Mouse (Mus musculus) liver, embryonic 11.5 days (tissue): Measurements from ENCODE around the gene Ddx24. TPM values are rescaled to one million over a fixed set of nuclear protein-coding genes. Genes with fewer than 3 reads are reported as not detected.

ENCODE experiments used
- ATAC-seq: fragments of 200-750 bp; cut with Nextera tagmentation; replicated peaks from 2 replicates; pipeline ENCODE4 v1.8.0; 2017; ENCODE audit warnings: moderate number of reproducible peaks, mild to moderate bottlenecking, moderate TSS enrichment, moderate library complexity; ENCODE audit not compliant: low FRiP score
- DNase-seq: peaks from one replicate; pipeline ENCODE4 v3.0.0-alpha.2; 2017; ENCODE audit warnings: low spot score
- H3K27ac ChIP-seq: fragments of 300-500 bp; sonication (generic); 2 replicates; pipeline ENCODE4 v1.5.1; 2014; ENCODE audit warnings: mild to moderate bottlenecking, low read depth, low read length, control low read depth
- H3K27me3 ChIP-seq: fragments of 300-500 bp; sonication (generic); replicated peaks from 2 replicates; pipeline ENCODE4 v1.6.1; 2014; ENCODE audit warnings: low read length, mixed read lengths; ENCODE audit not compliant: control insufficient read depth, insufficient read depth
- H3K36me3 ChIP-seq: fragments of 300-500 bp; sonication (generic); 2 replicates; pipeline ENCODE4 v1.6.1; 2014; ENCODE audit warnings: mild to moderate bottlenecking, low read length, moderate library complexity, mixed read lengths; ENCODE audit not compliant: control insufficient read depth, insufficient read depth
- H3K4me1 ChIP-seq: fragments of 300-500 bp; sonication (generic); replicated peaks from 2 replicates; pipeline ENCODE4 v1.6.1; 2014; ENCODE audit warnings: low read length, mixed read lengths; ENCODE audit not compliant: control insufficient read depth, insufficient read depth
- H3K4me2 ChIP-seq: fragments of 300-500 bp; sonication (generic); 2 replicates; pipeline ENCODE4 v1.6.1; 2014; ENCODE audit warnings: mild to moderate bottlenecking, control low read depth, moderate library complexity
- H3K4me3 ChIP-seq: fragments of 300-500 bp; sonication (generic); 2 replicates; pipeline ENCODE4 v1.5.1; 2014; ENCODE audit warnings: low read depth, low read length, control low read depth
- H3K9ac ChIP-seq: fragments of 300-500 bp; sonication (generic); 2 replicates; pipeline ENCODE4 v1.6.1; 2014; ENCODE audit warnings: low read depth, low read length, control low read depth
- H3K9me3 ChIP-seq: fragments of 300-500 bp; sonication (generic); 2 replicates; pipeline ENCODE4 v1.6.1; 2016; ENCODE audit warnings: low read length, inconsistent platforms, mixed read lengths; ENCODE audit not compliant: control insufficient read depth
- WGBS: fragments of 180-500 bp; shearing (Covaris S2); extraction: QIAGEN DNeasy Blood & Tissue Kit; methylation state at CpG from one replicate; pipeline ENCODE4 v1.1.7; 2014; 5-methylcytosine and 5-hydroxymethylcytosine counted together
- polyA plus RNA-seq: library from polyadenylated mRNA; unstranded; fragments of >200 nt; fragmentation: Nextera tagmentation; extraction: Ambion mirVana; gene quantifications from 2 replicates; pipeline ENCODE4 v1.2.1, GENCODE M21; 2014

Ddx24 gene
- polyA plus RNA-seq, 1 experiment from 2014 or later = 97.0 TPM

- ATAC-seq (no peak), DNase-seq (no peak)
- no peak overlapping the region for H3K4me3 ChIP-seq
- no peak overlapping the region for H3K9ac ChIP-seq
- H3K27me3 ChIP-seq = 0 out of 2 replicates have a peak, but pooled peaks cover 2% of the 10 kb centered on the region
- peaks cover 6% of the 10 kb centered on the region for H3K4me1 ChIP-seq
- 67% methylated on average over 2 of the region's 2 CpGs for WGBS
- no peaks in the 10 kb centered on the region for H3K9me3 ChIP-seq
- H3K27ac ChIP-seq = no peak overlapping the region
- H3K36me3 ChIP-seq = no peaks in the 10 kb centered on the region
- H3K4me2 ChIP-seq = no peak overlapping the region
Measured at GRCm38 (mm10) chr12:103367171-103367570, 58.5 kb downstream of the Ddx24 start.

DNA sequence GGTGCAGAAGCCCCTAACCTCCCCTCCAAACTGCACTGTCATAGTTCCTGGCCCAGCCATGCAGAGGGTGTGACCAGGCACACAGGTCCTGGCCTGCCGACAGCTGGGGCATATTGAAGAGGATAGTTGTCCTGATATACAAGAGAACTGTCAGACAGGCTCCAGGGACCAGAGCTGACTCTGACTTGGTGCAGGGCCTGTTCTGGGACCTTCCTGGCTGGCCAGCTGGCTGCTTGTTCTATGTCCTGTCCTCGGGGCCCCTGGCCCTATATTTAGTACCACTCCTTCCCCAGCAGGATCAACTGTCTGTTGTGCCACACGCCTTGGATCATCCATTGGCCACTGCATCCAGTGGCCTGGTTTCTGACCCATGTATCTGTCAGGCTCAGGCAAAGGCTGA lies 63.3 kb downstream of the Ddx24 start:
- no peak overlapping the region for H3K4me2 ChIP-seq
- H3K9me3 ChIP-seq = no peaks in the 10 kb centered on the region
- ATAC-seq = no peak
- H3K27me3 ChIP-seq = no peaks in the 10 kb centered on the region
- no peak overlapping the region for H3K9ac ChIP-seq
- no peak overlapping the region for H3K4me3 ChIP-seq
- WGBS = 70% methylated on average over 3 of the region's 3 CpGs
- DNase-seq = no peak
- no peaks in the 10 kb centered on the region for H3K36me3 ChIP-seq
- H3K27ac ChIP-seq = no peak overlapping the region
- H3K4me1 ChIP-seq = no peaks in the 10 kb centered on the region

- H3K4me2 ChIP-seq = no peak overlapping the region
- H3K27ac ChIP-seq = no peak overlapping the region
- no peak for ATAC-seq
- no peaks in the 10 kb centered on the region for H3K36me3 ChIP-seq
- H3K27me3 ChIP-seq = no peaks in the 10 kb centered on the region
- 87% methylated on average over 17 of the region's 17 CpGs for WGBS
- no peak for DNase-seq
- no peak overlapping the region for H3K4me3 ChIP-seq
- no peaks in the 10 kb centered on the region for H3K9me3 ChIP-seq
- H3K9ac ChIP-seq = no peak overlapping the region
- H3K4me1 ChIP-seq = no peaks in the 10 kb centered on the region
Measured at GRCm38 (mm10) chr12:103361539-103362307, 63.9 kb downstream of the Ddx24 start.

- Histone ChIP-seq H3K4me3 (no peak overlapping the region), H3K9ac (no peak overlapping the region), H3K36me3 (no peaks in the 10 kb centered on the region), H3K4me1 (no peaks in the 10 kb centered on the region), H3K9me3 (no peaks in the 10 kb centered on the region), H3K4me2 (no peak overlapping the region), H3K27ac (no peak overlapping the region), H3K27me3 (no peaks in the 10 kb centered on the region)
- no peak for ATAC-seq
- WGBS = 79% methylated on average over 8 of the region's 8 CpGs
- DNase-seq = no peak
Measured at GRCm38 (mm10) chr12:103360812-103361211, 64.8 kb downstream of the Ddx24 start.

- H3K4me3 ChIP-seq = no peak overlapping the region
- no peaks in the 10 kb centered on the region for H3K27me3 ChIP-seq
- H3K4me2 ChIP-seq = no peak overlapping the region
- no peaks in the 10 kb centered on the region for H3K36me3 ChIP-seq
- ATAC-seq (no peak), DNase-seq (no peak)
- H3K4me1 ChIP-seq = no peaks in the 10 kb centered on the region
- 54% methylated on average over 4 of the region's 4 CpGs for WGBS
- no peak overlapping the region for H3K27ac ChIP-seq
- H3K9ac ChIP-seq = no peak overlapping the region
- no peaks in the 10 kb centered on the region for H3K9me3 ChIP-seq
Measured at GRCm38 (mm10) chr12:103358951-103359801, 66.5 kb downstream of the Ddx24 start.

GRCm38 (mm10) chr12:103358216-103358615 lies 67.4 kb downstream of the Ddx24 start:
- 75% methylated on average over 8 of the region's 8 CpGs for WGBS
- no peak overlapping the region for H3K9ac ChIP-seq
- no peaks in the 10 kb centered on the region for H3K4me1 ChIP-seq
- H3K4me3 ChIP-seq = no peak overlapping the region
- no peaks in the 10 kb centered on the region for H3K36me3 ChIP-seq
- ATAC-seq (no peak), DNase-seq (no peak)
- no peaks in the 10 kb centered on the region for H3K9me3 ChIP-seq
- H3K4me2 ChIP-seq = no peak overlapping the region
- H3K27me3 ChIP-seq = no peaks in the 10 kb centered on the region
- no peak overlapping the region for H3K27ac ChIP-seq

Other genes with a start within 250 kb of the Ddx24 start
- gene Prima1, start 183.7 kb downstream of the Ddx24 start, polyA plus RNA-seq = 0.32 TPM in 1 of 2 replicates, not detected in the other
- not detected in 2 replicates for gene Fam181a, start 114.9 kb downstream of the Ddx24 start, polyA plus RNA-seq
- 1.2 and 2.8 TPM in 2 replicates for gene Asb2, start 69.8 kb downstream of the Ddx24 start, polyA plus RNA-seq
- gene Otub2, start 37.1 kb downstream of the Ddx24 start, polyA plus RNA-seq = 15.9 and 20.2 TPM in 2 replicates
- 0.25 and 0.80 TPM in 2 replicates for gene 9330161L09Rik, start 18.0 kb downstream of the Ddx24 start, polyA plus RNA-seq
- gene Ifi27, start 8.4 kb upstream of the Ddx24 start, polyA plus RNA-seq = 6.6 and 6.8 TPM in 2 replicates
- gene Ifi27l2a, start 17.9 kb upstream of the Ddx24 start, polyA plus RNA-seq = 1.2 and 1.5 TPM in 2 replicates
- not detected in 2 replicates for gene Ifi27l2b, start 31.4 kb upstream of the Ddx24 start, polyA plus RNA-seq
- gene Ppp4r4, start 106.5 kb upstream of the Ddx24 start, polyA plus RNA-seq = 3.2 and 3.3 TPM in 2 replicates
- 21.2 and 21.8 TPM in 2 replicates for gene Serpina10, start 205.6 kb upstream of the Ddx24 start, polyA plus RNA-seq
- gene Serpina6, start 231.4 kb upstream of the Ddx24 start, polyA plus RNA-seq = 847 and 933 TPM in 2 replicates